Mouse (Mus musculus): ENCODE data around the gene Gse1. TPM values are rescaled to one million over a fixed set of nuclear protein-coding genes. Genes with fewer than 3 reads are reported as not detected.

The Gse1 gene
- polyA plus RNA-seq, 1 experiment from 2014 or later: 10.8 TPM

- Histone ChIP-seq H3K27me3 (replicated peaks) (no peaks in the 10 kb centered on the region), H3K9ac (no peak overlapping the region), H3K27ac (peak overlapping the region; percentile 42), H3K4me1 (peaks cover 80% of the 10 kb centered on the region), H3K4me3 (replicated peaks) (no peak overlapping the region), H3K36me3 (no peaks in the 10 kb centered on the region), H3K4me2 (no peak overlapping the region), H3K9me3 (no peaks in the 10 kb centered on the region)
- WGBS: 51% methylated on average over 11 of the region's 11 CpGs
- ATAC-seq (ENCODE audit: insufficient read depth, low FRiP score, low read depth): no peak
These were observed 289.6 kb downstream of the Gse1 start for GRCm38 (mm10) chr8:120517666-120518410.

- 74% methylated on average over 14 of the region's 14 CpGs for WGBS
- H3K4me2 ChIP-seq: no peak overlapping the region
- H3K27ac ChIP-seq: 0 out of 2 replicates have a peak overlapping the region, but pooled peaks have one; percentile 26
- H3K27me3 ChIP-seq (replicated peaks): no peaks in the 10 kb centered on the region
- no peaks in the 10 kb centered on the region for H3K36me3 ChIP-seq
- no peak overlapping the region for H3K9ac ChIP-seq
- ATAC-seq (ENCODE audit: insufficient read depth, low FRiP score, low read depth): no peak
- H3K9me3 ChIP-seq: no peaks in the 10 kb centered on the region
- peaks cover 70% of the 10 kb centered on the region for H3K4me1 ChIP-seq
- no peak overlapping the region for H3K4me3 ChIP-seq (replicated peaks)
These were observed 290.7 kb downstream of the Gse1 start for GRCm38 (mm10) chr8:120518736-120519534.

DNA sequence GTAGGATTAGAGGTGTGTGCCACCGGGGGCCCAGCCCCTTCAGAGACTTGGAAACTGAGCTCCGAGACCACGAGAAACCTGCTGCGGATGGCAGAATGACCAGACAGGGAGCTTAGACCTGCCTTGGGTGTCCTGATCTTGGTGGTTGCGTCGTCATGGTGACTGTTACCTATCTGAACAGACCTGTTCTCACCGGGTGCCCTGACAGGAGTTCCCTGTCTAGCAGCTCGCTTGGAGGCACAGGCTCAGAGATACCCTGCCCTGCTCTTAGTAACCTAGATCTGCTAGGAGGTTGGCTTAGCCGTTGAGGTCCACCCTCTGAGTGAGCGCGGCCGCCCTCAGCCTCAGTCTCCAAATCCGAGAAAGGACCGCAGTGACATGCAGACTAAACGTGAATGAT is 292.0 kb downstream of the Gse1 start:
- no peak for ATAC-seq (ENCODE audit: insufficient read depth, low FRiP score, low read depth)
- Histone ChIP-seq H3K9me3 (no peaks in the 10 kb centered on the region), H3K36me3 (no peaks in the 10 kb centered on the region), H3K4me1 (peaks cover 70% of the 10 kb centered on the region), H3K27me3 (replicated peaks) (no peaks in the 10 kb centered on the region), H3K9ac (no peak overlapping the region), H3K4me3 (replicated peaks) (no peak overlapping the region), H3K4me2 (peak overlapping the region; percentile 17; the same call in 1 of the 2 replicates), H3K27ac (peak overlapping the region; percentile 41)
- 62% methylated on average over 15 of the region's 15 CpGs for WGBS

GRCm38 (mm10) chr8:120520707-120521590 is 292.7 kb downstream of the Gse1 start:
- Histone ChIP-seq H3K9me3 (no peaks in the 10 kb centered on the region), H3K36me3 (no peaks in the 10 kb centered on the region), H3K27me3 (replicated peaks) (no peaks in the 10 kb centered on the region), H3K27ac (peak overlapping the region; percentile 62), H3K4me1 (peaks cover 71% of the 10 kb centered on the region), H3K9ac (no peak overlapping the region), H3K4me2 (peak overlapping the region; percentile 17; the same call in 1 of the 2 replicates), H3K4me3 (replicated peaks) (no peak overlapping the region)
- WGBS: 39% methylated on average over 20 of the region's 20 CpGs
- ATAC-seq (ENCODE audit: insufficient read depth, low FRiP score, low read depth): peak; percentile 12

GRCm38 (mm10) chr8:120521591-120521965 is 293.3 kb downstream of the Gse1 start:
- peaks cover 71% of the 10 kb centered on the region for H3K4me1 ChIP-seq
- WGBS: 72% methylated on average over 7 of the region's 7 CpGs
- no peak for ATAC-seq (ENCODE audit: insufficient read depth, low FRiP score, low read depth)
- H3K27ac ChIP-seq: peak overlapping the region; percentile 62
- no peaks in the 10 kb centered on the region for H3K27me3 ChIP-seq (replicated peaks)
- H3K4me3 ChIP-seq (replicated peaks): no peak overlapping the region
- H3K9ac ChIP-seq: no peak overlapping the region
- H3K4me2 ChIP-seq: no peak overlapping the region; the same call in 1 of the 2 replicates
- no peaks in the 10 kb centered on the region for H3K36me3 ChIP-seq
- H3K9me3 ChIP-seq: no peaks in the 10 kb centered on the region

DNA sequence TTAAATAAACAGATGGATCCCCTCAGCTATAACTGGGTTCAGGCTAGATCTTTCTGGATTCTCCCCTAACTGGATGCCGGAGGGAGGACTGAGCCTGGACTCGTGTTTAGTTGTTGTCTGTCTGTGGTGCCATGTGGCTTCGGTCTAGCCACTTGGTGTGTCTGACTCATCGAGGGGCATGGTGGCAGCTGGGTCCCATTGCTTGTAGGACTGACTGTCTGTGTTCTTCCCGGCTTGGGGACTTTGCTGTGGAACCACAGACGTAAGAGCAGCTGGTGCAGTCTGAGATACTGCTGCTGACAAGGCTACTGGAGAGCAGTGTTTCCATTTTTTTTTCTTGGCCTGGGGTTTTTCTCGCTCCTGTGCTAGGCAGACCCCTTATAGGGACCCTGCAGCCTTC is 295.4 kb downstream of the Gse1 start:
- Histone ChIP-seq H3K4me1 (peaks cover 62% of the 10 kb centered on the region), H3K27ac (no peak overlapping the region), H3K27me3 (replicated peaks) (no peaks in the 10 kb centered on the region), H3K9me3 (no peaks in the 10 kb centered on the region), H3K9ac (no peak overlapping the region), H3K4me2 (no peak overlapping the region), H3K36me3 (no peaks in the 10 kb centered on the region), H3K4me3 (replicated peaks) (no peak overlapping the region)
- WGBS: 66% methylated on average over 7 of the region's 7 CpGs
- no peak for ATAC-seq (ENCODE audit: insufficient read depth, low FRiP score, low read depth)

DNA sequence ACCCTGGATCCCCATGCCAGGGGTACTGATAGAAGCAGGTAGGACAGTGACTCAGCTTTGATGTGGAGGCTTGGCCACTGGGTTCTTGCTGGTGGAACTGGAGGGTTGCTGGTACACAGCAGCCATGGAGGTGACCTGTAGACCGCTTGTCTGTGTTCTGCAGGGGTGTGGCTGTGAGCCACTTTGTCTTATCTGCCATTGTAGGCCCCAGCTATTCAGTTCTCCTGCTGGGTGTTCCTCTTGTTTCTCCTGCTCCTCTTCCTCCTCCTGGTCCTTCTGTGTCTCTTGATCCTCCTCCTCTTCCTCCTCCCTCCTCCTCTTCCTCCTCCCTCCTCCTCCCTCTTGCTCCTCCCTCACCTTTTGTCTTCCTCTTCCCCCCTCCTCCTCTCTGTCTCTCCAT is 296.9 kb downstream of the Gse1 start:
- Histone ChIP-seq H3K4me1 (peaks cover 50% of the 10 kb centered on the region), H3K4me2 (no peak overlapping the region), H3K27ac (no peak overlapping the region), H3K36me3 (no peaks in the 10 kb centered on the region), H3K9me3 (no peaks in the 10 kb centered on the region), H3K4me3 (replicated peaks) (no peak overlapping the region), H3K27me3 (replicated peaks) (no peaks in the 10 kb centered on the region), H3K9ac (no peak overlapping the region)
- 94% methylated on average over 1 of the region's 1 CpGs for WGBS
- ATAC-seq (ENCODE audit: insufficient read depth, low FRiP score, low read depth): no peak

GRCm38 (mm10) chr8:120525832-120526231 is 297.6 kb downstream of the Gse1 start:
- H3K36me3 ChIP-seq: no peaks in the 10 kb centered on the region
- no peak overlapping the region for H3K4me2 ChIP-seq
- H3K27me3 ChIP-seq (replicated peaks): no peaks in the 10 kb centered on the region
- no peaks in the 10 kb centered on the region for H3K9me3 ChIP-seq
- H3K4me1 ChIP-seq: peaks cover 43% of the 10 kb centered on the region
- H3K4me3 ChIP-seq (replicated peaks): no peak overlapping the region
- peak; percentile 42; the same call in 1 of the 2 replicates for ATAC-seq (ENCODE audit: insufficient read depth, low FRiP score, low read depth)
- 35% methylated on average over 6 of the region's 6 CpGs for WGBS
- H3K27ac ChIP-seq: peak overlapping the region; percentile 37; the same call in 1 of the 2 replicates
- no peak overlapping the region for H3K9ac ChIP-seq

DNA sequence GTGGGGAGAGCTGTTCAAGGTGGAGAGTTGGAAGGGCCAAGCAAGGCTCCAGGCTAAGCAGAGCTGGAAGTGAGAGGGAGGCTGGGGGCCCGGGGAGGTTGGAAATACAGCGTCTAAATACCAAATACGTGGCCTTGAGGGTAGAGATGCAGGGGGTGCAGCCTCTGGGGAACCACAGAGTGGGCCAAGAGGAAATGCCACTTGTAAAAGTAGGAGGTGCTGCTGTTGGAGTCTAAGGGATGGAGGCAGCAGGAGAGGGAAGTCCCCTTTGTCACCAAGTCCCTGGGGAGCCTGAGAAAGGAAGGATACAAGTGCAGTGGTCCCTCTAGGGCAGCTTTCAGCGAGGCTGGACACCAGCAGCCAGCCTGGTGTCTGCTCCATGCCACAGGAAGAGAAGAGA is 298.3 kb downstream of the Gse1 start:
- ATAC-seq (ENCODE audit: insufficient read depth, low FRiP score, low read depth): no peak
- H3K4me3 ChIP-seq (replicated peaks): no peak overlapping the region
- no peak overlapping the region for H3K4me2 ChIP-seq
- H3K4me1 ChIP-seq: peaks cover 42% of the 10 kb centered on the region
- H3K36me3 ChIP-seq: no peaks in the 10 kb centered on the region
- no peaks in the 10 kb centered on the region for H3K27me3 ChIP-seq (replicated peaks)
- H3K9ac ChIP-seq: no peak overlapping the region
- 36% methylated on average over 4 of the region's 4 CpGs for WGBS
- 0 out of 2 replicates have a peak overlapping the region, but pooled peaks have one; percentile 37 for H3K27ac ChIP-seq
- no peaks in the 10 kb centered on the region for H3K9me3 ChIP-seq

GRCm38 (mm10) chr8:120528332-120528731 is 300.1 kb downstream of the Gse1 start:
- 42% methylated on average over 3 of the region's 3 CpGs for WGBS
- no peaks in the 10 kb centered on the region for H3K36me3 ChIP-seq
- H3K9ac ChIP-seq: no peak overlapping the region
- H3K27ac ChIP-seq: no peak overlapping the region
- H3K27me3 ChIP-seq (replicated peaks): no peaks in the 10 kb centered on the region
- H3K4me3 ChIP-seq (replicated peaks): no peak overlapping the region
- ATAC-seq (ENCODE audit: insufficient read depth, low FRiP score, low read depth): no peak
- no peak overlapping the region for H3K4me2 ChIP-seq
- H3K9me3 ChIP-seq: no peaks in the 10 kb centered on the region
- peaks cover 53% of the 10 kb centered on the region for H3K4me1 ChIP-seq

DNA sequence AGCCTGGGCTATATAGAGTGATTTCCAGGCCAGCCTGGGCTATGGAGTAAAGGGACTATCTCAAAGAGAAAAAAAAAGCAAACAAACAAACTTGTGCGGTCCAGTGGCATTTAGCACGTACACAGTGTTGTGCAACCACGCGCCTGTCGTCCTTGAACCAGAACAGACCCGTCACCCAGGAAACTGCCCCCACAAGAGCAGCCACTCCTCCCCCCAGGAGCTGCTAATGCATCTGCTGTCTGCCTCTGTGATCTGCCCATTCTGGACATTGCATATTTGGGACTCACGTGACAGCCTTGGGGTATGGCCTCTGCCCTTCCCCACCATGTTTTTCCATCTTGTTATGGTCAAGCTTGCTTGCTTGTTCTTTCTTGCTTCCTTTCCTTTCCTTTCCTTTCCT is 301.0 kb downstream of the Gse1 start:
- 61% methylated on average over 7 of the region's 7 CpGs for WGBS
- no peaks in the 10 kb centered on the region for H3K36me3 ChIP-seq
- no peak overlapping the region for H3K4me2 ChIP-seq
- no peak overlapping the region for H3K4me3 ChIP-seq (replicated peaks)
- no peak overlapping the region for H3K27ac ChIP-seq
- H3K9ac ChIP-seq: no peak overlapping the region
- no peaks in the 10 kb centered on the region for H3K27me3 ChIP-seq (replicated peaks)
- ATAC-seq (ENCODE audit: insufficient read depth, low FRiP score, low read depth): no peak
- peaks cover 62% of the 10 kb centered on the region for H3K4me1 ChIP-seq
- H3K9me3 ChIP-seq: no peaks in the 10 kb centered on the region

Measured in stomach, embryonic 15.5 days (tissue).